Mouse (Mus musculus) embryonic facial prominence, embryonic 12.5 days (tissue): ENCODE measurements around the gene Fam72a. TPM values are rescaled to one million over a fixed set of nuclear protein-coding genes. Genes with fewer than 3 reads are reported as not detected.

Experiments used
- ATAC-seq: fragments of 200-750 bp; cut with Nextera tagmentation; 2 replicates; pipeline ENCODE4 v1.8.0; 2017; ENCODE audit not compliant: insufficient number of reproducible peaks, insufficient read depth, low FRiP score, low TSS enrichment
- H3K27ac ChIP-seq: fragments of 300-500 bp; sonication (generic); 2 replicates; pipeline ENCODE4 v1.5.1; 2016; ENCODE audit warnings: mild to moderate bottlenecking
- H3K27me3 ChIP-seq: fragments of 300-500 bp; sonication (generic); 2 replicates; pipeline ENCODE4 v1.6.1; 2016; ENCODE audit warnings: mild to moderate bottlenecking, moderate library complexity
- H3K36me3 ChIP-seq: fragments of 300-500 bp; sonication (generic); 2 replicates; pipeline ENCODE4 v1.6.1; 2016; ENCODE audit warnings: mild to moderate bottlenecking
- H3K4me1 ChIP-seq: fragments of 300-500 bp; sonication (generic); 2 replicates; pipeline ENCODE4 v1.6.1; 2016
- H3K4me2 ChIP-seq: fragments of 300-500 bp; sonication (generic); replicated peaks from 2 replicates; pipeline ENCODE4 v1.6.1; 2016; ENCODE audit warnings: mild to moderate bottlenecking, moderate library complexity
- H3K4me3 ChIP-seq: fragments of 300-500 bp; sonication (generic); 2 replicates; pipeline ENCODE4 v1.5.1; 2016; ENCODE audit warnings: mild to moderate bottlenecking
- H3K9ac ChIP-seq: fragments of 300-500 bp; sonication (generic); 2 replicates; pipeline ENCODE4 v1.6.1; 2016; ENCODE audit warnings: mild to moderate bottlenecking, moderate library complexity
- H3K9me3 ChIP-seq: fragments of 300-500 bp; sonication (generic); 2 replicates; pipeline ENCODE4 v1.6.1; 2016; ENCODE audit warnings: mild to moderate bottlenecking, moderate library complexity
- WGBS: fragments of 180-500 bp; shearing (Covaris S2); methylation state at CpG from one replicate; pipeline ENCODE4 v1.1.7; 2016; 5-methylcytosine and 5-hydroxymethylcytosine counted together
- polyA plus RNA-seq: library from polyadenylated mRNA; unstranded; fragments of >200 nt; fragmentation: Nextera tagmentation; extraction: Ambion mirVana; gene quantifications from 2 replicates; pipeline ENCODE4 v1.2.1, GENCODE M21; 2016

Fam72a gene
- polyA plus RNA-seq, 1 experiment from 2014 or later, result 3.8 TPM

DNA sequence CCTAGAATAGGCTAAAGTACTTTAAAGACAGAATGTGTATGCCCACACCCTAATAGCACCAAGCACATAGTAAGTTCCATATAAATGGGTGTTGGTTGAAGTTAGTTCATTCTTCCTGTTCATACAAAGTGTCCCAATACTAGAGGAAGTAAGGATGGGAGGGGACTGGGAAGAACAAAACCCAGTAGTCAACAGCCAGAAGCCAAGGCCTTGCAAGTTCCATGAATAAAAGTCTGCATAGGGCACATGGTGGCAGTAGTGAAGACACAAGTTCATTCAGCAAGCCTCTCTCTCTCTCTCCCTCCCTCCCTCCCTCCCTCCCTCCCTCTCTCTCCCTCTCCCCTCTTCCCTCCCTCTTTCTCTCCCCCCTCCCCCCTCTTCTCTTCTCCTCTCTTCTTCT is 16.6 kb upstream of the Fam72a start:
- ATAC-seq, result no peak
- H3K36me3 ChIP-seq, result no peaks in the 10 kb centered on the region

DNA sequence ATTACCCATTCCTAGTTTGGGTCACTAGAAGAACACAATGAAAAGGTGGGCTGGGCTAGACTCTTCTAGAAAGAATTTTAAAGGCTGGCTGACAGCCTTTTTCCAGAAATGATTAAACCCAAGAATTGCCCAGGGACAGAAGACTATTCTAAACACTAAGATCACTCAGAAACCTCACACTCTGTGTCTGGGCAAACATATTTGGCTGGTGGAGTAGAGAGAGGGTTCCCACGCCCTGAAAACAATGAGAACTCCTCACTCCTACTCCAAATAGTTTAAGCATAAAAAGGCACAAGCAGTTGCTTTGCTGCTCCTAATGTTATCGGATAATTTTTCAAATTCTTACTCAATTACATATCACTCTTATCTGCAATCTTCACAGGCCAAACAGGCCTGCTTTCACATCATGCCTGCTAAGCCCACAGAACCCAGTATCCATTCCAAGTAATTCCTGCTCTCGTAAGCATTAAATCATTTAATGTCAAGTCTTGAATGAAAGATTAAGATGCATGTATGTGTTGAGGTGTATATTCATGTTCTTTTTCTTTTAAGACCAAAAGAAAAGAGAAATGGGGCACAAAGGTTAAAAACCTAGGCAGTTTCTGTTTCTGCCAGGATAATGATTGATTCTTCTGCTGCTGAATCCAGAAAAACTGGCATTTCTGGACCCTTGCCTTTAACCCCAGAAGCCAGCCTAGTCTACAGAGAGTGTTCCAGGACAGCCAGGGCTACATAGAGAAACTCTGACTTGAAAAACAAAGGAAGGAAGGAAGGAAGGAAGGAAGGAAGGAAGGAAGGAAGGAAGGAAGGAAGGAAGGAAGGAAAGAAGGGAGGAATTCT is 15.8 kb upstream of the Fam72a start:
- no peak for ATAC-seq

More for the DNA sequence above, 16.6 kb upstream of the Fam72a start:
- H3K9me3 ChIP-seq, result no peaks in the 10 kb centered on the region
- H3K9ac ChIP-seq, result no peak overlapping the region
- H3K27me3 ChIP-seq, result no peaks in the 10 kb centered on the region
- 0 out of 2 replicates have a peak, but pooled peaks cover 4% of the 10 kb centered on the region for H3K4me1 ChIP-seq
- no peak overlapping the region for H3K4me2 ChIP-seq
- H3K4me3 ChIP-seq, result no peak overlapping the region
- no peak overlapping the region for H3K27ac ChIP-seq

DNA sequence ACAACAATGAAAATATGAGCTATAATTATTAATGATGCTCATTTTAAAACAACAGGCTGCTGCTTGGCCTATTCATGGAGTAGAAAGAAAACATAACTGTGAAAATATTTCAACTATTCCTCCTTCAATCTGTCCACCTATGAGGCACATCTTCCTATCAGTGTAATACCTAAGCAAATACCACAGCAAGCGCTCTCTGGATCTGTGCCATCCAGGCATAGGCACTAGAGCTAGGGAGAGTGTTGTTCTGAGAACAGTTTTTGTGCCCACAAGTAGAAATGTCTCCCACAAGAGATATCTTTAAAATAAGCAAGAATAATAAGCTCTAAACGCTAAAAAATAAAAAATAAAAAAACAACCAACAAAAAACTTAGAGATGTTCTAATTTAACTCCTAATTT is 14.6 kb upstream of the Fam72a start:
- H3K27me3 ChIP-seq, result no peaks in the 10 kb centered on the region
- H3K4me1 ChIP-seq, result 0 out of 2 replicates have a peak, but pooled peaks cover 4% of the 10 kb centered on the region
- H3K27ac ChIP-seq, result no peak overlapping the region
- ATAC-seq, result no peak
- H3K36me3 ChIP-seq, result no peaks in the 10 kb centered on the region
- no peaks in the 10 kb centered on the region for H3K9me3 ChIP-seq
- H3K9ac ChIP-seq, result no peak overlapping the region
- no peak overlapping the region for H3K4me2 ChIP-seq
- WGBS, result 96% methylated on average over 2 of the region's 2 CpGs
- H3K4me3 ChIP-seq, result no peak overlapping the region

More for the DNA sequence above, 15.8 kb upstream of the Fam72a start:
- Histone ChIP-seq H3K4me3 (no peak overlapping the region), H3K27me3 (no peaks in the 10 kb centered on the region), H3K4me2 (no peak overlapping the region), H3K27ac (no peak overlapping the region), H3K36me3 (no peaks in the 10 kb centered on the region), H3K9ac (no peak overlapping the region), H3K4me1 (0 out of 2 replicates have a peak, but pooled peaks cover 4% of the 10 kb centered on the region), H3K9me3 (no peaks in the 10 kb centered on the region)
- WGBS, result 70% methylated on average over 3 of the region's 3 CpGs

DNA sequence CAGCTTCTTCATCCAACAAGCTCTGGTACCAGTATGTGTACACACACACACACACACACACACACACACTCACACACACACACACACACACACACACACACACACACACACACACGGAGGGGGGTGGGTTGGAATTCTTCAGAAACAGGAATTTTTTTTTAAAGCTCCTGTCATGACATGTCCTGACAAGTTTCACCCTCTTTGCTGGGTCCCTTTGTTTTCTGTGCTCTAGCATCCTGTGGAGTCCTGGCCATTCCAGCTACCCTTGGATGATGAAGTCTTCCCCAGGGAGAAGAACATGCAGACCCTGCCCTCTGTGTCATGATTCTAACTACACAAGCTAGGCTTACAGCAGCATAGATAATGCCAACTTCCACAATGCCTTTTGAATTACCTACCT is 13.5 kb upstream of the Fam72a start:
- no peak for ATAC-seq

DNA sequence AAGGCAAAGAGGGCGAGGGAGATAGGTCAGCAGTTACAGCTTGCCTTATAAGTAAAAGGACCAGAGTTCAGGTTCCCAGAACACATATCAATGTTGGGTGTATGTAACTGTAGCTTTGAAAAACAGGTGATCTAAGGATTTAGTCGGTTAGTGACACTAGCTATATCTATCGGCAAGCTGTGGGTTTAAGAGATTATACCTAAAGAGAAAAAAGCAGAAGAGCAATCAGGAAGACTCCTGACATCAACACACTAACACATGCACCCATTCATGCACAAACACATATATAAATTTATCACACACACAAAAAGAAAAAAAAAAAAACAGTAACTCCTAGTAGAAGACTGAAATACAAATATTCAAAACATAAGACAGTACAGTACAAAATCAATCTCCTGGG is 11.1 kb upstream of the Fam72a start:
- Histone ChIP-seq H3K9me3 (no peaks in the 10 kb centered on the region), H3K36me3 (no peaks in the 10 kb centered on the region), H3K27me3 (no peaks in the 10 kb centered on the region), H3K4me2 (no peak overlapping the region), H3K9ac (no peak overlapping the region), H3K4me3 (no peak overlapping the region), H3K27ac (no peak overlapping the region), H3K4me1 (0 out of 2 replicates have a peak, but pooled peaks cover 4% of the 10 kb centered on the region)
- no peak for ATAC-seq
- WGBS, result 91% methylated on average over 3 of the region's 3 CpGs

More for the DNA sequence above, 13.5 kb upstream of the Fam72a start:
- no peak overlapping the region for H3K9ac ChIP-seq
- H3K27ac ChIP-seq, result no peak overlapping the region
- H3K4me1 ChIP-seq, result 0 out of 2 replicates have a peak, but pooled peaks cover 4% of the 10 kb centered on the region
- H3K36me3 ChIP-seq, result no peaks in the 10 kb centered on the region
- no peaks in the 10 kb centered on the region for H3K27me3 ChIP-seq
- 63% methylated on average over 1 of the region's 1 CpGs for WGBS
- no peak overlapping the region for H3K4me3 ChIP-seq
- H3K4me2 ChIP-seq, result no peak overlapping the region
- no peaks in the 10 kb centered on the region for H3K9me3 ChIP-seq

DNA sequence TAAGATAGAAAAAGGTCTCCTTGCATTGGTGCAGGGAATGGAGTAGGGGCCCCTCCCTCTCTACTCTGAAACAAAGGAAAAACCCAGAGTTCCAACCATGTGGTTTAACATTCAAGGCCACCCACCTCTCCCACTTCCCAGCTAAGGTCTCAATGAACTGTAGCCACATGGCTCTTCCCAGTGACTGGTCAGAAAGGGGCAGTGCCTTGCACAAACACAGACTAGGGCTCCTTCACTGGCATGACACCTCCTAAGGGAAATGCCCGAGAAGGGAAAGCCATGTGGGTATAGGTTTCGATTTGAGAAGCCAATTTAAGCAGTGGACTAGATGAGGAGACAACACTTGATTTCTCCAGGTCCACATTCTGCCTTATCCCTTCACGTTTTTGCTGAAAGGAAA is 3.9 kb upstream of the Fam72a start:
- no peaks in the 10 kb centered on the region for H3K9me3 ChIP-seq
- no peak overlapping the region for H3K9ac ChIP-seq
- 43% methylated on average over 3 of the region's 3 CpGs for WGBS
- H3K27me3 ChIP-seq, result no peaks in the 10 kb centered on the region
- ATAC-seq, result no peak
- peak overlapping the region; percentile 90 for H3K4me3 ChIP-seq
- H3K36me3 ChIP-seq, result no peaks in the 10 kb centered on the region
- peaks cover 36% of the 10 kb centered on the region for H3K4me1 ChIP-seq
- no peak overlapping the region for H3K27ac ChIP-seq
- H3K4me2 ChIP-seq, result peak overlapping the region; percentile 95

DNA sequence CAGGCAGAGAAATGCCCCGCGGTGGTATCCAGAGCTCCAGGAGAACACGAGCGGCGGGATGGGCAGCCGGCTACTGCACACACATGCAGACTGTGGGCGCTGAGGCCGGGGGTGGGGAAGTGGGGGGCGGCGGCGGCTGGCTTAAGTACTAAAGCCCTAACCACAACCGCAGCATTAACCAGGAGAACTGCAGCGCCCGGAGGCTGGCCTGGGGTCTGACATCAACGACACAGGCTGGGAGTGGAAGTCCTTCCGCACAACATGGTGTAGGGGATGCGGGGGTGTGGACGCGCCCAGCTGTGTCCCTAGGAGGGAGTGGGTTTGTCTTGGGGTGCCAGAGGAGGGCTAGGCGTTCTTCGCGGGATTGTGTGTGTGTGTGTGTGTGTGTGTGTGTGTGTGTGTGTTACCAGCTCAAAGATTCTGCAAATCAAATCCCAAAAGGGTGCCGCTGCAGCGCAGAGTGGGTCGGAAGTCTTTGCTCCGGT is 2.6 kb upstream of the Fam72a start:
- H3K4me1 ChIP-seq, result peaks cover 49% of the 10 kb centered on the region
- under 1% methylated on average over 26 of the region's 26 CpGs for WGBS
- H3K9ac ChIP-seq, result peak overlapping the region; percentile 92
- no peak for ATAC-seq
- peak overlapping the region; percentile 97 for H3K27ac ChIP-seq
- peak overlapping the region; percentile 95 for H3K4me2 ChIP-seq
- H3K9me3 ChIP-seq, result no peaks in the 10 kb centered on the region
- no peaks in the 10 kb centered on the region for H3K36me3 ChIP-seq
- H3K27me3 ChIP-seq, result no peaks in the 10 kb centered on the region
- H3K4me3 ChIP-seq, result peak overlapping the region; percentile 90

DNA sequence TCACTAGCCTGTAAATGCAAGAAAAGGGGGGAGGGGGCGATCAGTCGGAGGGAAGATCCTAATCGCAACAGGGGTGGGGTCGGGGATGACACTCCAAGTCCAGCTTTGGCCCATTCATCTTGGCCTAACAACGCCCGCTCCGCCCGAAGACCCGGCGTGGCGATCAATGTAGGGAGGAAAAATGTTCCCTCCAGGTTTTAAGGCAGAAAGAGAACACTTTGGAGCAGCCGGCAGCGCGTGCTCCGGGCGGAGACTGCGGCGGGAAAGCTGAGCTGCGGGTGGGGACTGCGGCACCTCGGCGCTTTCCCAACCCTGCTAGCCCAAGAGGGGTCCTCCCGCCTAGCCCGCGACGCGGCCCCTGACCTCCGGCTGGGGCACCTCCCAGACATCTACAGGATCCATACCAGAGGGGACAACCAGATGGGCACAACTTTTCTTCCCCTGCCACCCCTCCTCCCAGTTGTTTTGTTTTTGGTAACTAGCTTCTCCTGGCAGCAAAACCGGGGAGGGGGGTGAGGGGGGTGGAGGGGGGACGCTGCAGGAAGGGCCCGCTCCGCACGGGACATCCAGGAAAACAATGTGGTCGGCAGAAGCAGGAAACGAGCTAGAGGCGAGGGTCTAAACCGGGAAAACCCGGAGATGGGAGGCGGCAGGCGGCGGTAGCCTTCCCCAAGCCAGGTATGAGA is 2.0 kb upstream of the Fam72a start:
- Histone ChIP-seq H3K9ac (peak overlapping the region; percentile 92), H3K4me1 (peaks cover 53% of the 10 kb centered on the region), H3K27me3 (no peaks in the 10 kb centered on the region), H3K4me2 (peak overlapping the region; percentile 95), H3K9me3 (no peaks in the 10 kb centered on the region), H3K27ac (peak overlapping the region; percentile 97), H3K36me3 (no peaks in the 10 kb centered on the region), H3K4me3 (peak overlapping the region; percentile 90)
- 1% methylated on average over 41 of the region's 41 CpGs for WGBS
- ATAC-seq, result no peak

DNA sequence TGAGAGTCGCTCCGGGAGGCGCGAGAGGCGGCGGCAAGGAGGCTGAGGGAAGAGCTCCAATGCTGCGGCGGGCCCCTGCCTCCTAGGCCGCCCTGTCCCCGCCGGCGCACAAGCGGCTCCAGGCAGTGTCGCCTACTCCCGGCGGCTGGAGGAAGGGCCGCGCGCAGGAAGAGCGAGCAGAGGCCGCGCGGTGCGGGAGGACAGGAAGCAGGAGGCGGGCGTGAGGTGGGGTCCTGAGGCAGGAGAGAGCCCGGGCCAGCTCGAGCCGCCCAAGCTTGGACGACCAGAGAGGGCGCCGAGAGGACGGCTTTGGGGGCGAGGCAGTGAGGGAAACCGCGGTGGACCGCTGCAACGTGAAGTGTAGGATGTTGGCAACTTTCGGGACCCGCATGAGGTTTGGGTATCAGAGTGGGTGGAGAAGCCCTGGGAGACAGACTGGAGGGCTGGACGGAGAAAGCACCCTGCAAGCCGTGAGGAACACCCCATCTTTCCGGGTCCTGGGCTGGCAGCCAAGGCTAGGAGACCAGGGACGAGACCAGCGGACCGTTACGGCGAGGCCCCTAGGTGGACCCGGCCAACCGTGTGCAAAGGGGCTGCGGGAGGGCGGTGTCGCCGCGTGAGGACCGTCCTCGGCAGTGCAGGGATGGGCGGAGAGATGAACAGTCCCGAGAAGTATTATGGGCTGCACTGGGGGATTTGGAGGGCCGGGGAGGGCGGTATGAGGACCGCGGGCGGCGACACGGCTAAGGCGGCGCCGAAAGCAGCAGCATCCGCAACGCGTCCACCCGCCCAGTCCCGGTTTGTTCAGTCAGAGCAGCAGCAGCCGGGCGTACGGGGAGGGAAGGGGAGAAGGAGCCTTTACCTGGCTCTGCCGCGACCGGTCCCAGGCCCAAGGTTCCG is 1.1 kb upstream of the Fam72a start:
- Histone ChIP-seq H3K4me3 (peak overlapping the region; percentile 90), H3K4me1 (peaks cover 56% of the 10 kb centered on the region), H3K36me3 (no peaks in the 10 kb centered on the region), H3K4me2 (peak overlapping the region; percentile 95), H3K9ac (peak overlapping the region; percentile 92), H3K27ac (peak overlapping the region; percentile 97), H3K27me3 (no peaks in the 10 kb centered on the region), H3K9me3 (no peaks in the 10 kb centered on the region)
- ATAC-seq, result peak; percentile 48
- WGBS, result under 1% methylated on average over 80 of the region's 81 CpGs

DNA sequence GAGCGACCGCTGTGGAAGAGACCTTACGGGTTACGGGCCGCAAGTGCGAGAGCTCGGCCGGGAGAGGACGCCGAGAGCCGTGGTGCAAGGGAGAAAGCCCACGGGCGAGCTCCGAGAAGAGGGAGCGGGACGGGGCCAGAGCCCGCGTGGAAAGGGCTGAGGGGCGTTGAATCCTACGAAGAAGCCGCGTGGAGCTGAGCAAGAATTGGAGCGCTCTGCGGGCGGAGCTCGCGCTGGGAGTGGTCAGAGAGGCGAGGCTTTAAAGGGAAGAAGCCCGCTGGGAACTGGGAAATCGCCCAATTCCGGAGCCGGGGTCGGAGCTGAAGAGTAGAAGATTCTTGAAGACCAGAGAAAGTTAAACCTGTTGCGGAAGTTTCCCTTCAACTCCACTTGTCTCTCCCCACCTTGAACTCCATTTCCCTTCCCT is 391 bp downstream of the Fam72a start:
- Histone ChIP-seq H3K4me2 (peak overlapping the region; percentile 86), H3K9me3 (no peaks in the 10 kb centered on the region), H3K4me1 (peaks cover 46% of the 10 kb centered on the region), H3K27me3 (no peaks in the 10 kb centered on the region), H3K9ac (peak overlapping the region; percentile 68), H3K36me3 (no peaks in the 10 kb centered on the region), H3K4me3 (peak overlapping the region; percentile 90), H3K27ac (peak overlapping the region; percentile 94)
- WGBS, result under 1% methylated on average over 34 of the region's 34 CpGs
- ATAC-seq, result no peak

DNA sequence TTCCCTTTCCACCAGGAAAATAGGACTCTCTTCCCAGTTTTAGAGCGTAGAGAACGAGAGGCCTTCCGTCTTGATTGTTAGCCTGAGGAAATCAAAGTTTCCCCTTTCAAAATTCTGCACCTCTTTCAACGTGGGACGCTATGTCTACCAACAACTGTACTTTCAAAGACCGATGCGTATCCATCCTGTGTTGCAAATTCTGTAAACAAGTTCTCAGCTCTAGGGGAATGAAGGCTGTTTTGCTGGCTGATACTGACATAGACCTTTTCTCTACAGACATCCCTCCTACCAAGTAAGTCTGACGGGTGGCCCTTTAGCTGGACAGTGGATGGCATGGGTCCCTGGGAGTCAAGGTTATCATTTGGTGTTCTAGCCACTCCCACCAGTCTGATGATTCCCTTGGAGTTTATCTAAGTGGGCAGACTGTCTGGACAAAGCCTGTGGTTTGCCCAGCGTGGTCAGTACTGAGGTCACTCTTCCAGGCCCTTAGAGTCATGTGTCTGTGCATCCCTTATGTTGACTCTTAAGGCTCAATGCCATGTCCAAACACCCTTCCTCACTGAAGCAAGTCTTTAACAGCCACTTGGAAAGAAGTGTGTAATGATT is 961 bp downstream of the Fam72a start:
- Histone ChIP-seq H3K27me3 (no peaks in the 10 kb centered on the region), H3K9me3 (no peaks in the 10 kb centered on the region), H3K4me1 (peaks cover 41% of the 10 kb centered on the region), H3K27ac (peak overlapping the region; percentile 94), H3K9ac (peak overlapping the region; percentile 68), H3K36me3 (no peaks in the 10 kb centered on the region), H3K4me3 (peak overlapping the region; percentile 90), H3K4me2 (peak overlapping the region; percentile 86)
- ATAC-seq, result no peak
- 1% methylated on average over 9 of the region's 9 CpGs for WGBS
